Mouse (Mus musculus) intestine, embryonic 16.5 days (tissue): ENCODE results near the gene Zfp654. TPM values are rescaled to one million over a fixed set of nuclear protein-coding genes. Genes with fewer than 3 reads are reported as not detected.

Source experiments
- ATAC-seq: fragments of 200-750 bp; cut with Nextera tagmentation; 2 replicates; pipeline ENCODE4 v1.8.0; 2017; ENCODE audit warnings: moderate TSS enrichment, moderate library complexity
- H3K27ac ChIP-seq: fragments of 300-500 bp; sonication (generic); 2 replicates; pipeline ENCODE4 v1.5.1; 2014; ENCODE audit warnings: mild to moderate bottlenecking, low read length
- H3K27me3 ChIP-seq: fragments of 300-500 bp; sonication (generic); replicated peaks from 2 replicates; pipeline ENCODE4 v1.6.1; 2014; ENCODE audit warnings: low read length, control low read depth, mixed read lengths; ENCODE audit not compliant: control insufficient read depth, insufficient read depth
- H3K36me3 ChIP-seq: fragments of 300-500 bp; sonication (generic); 2 replicates; pipeline ENCODE4 v1.6.1; 2014; ENCODE audit warnings: low read length, control low read depth; ENCODE audit not compliant: control insufficient read depth, insufficient read depth
- H3K4me1 ChIP-seq: fragments of 300-500 bp; sonication (generic); 2 replicates; pipeline ENCODE4 v1.6.1; 2014; ENCODE audit warnings: low read length, control low read depth, mixed read lengths; ENCODE audit not compliant: control insufficient read depth, insufficient read depth
- H3K4me2 ChIP-seq: fragments of 300-500 bp; sonication (generic); 2 replicates; pipeline ENCODE4 v1.6.1; 2014; ENCODE audit warnings: low read depth, low read length, control low read depth
- H3K4me3 ChIP-seq: fragments of 300-500 bp; sonication (generic); 2 replicates; pipeline ENCODE4 v1.5.1; 2014; ENCODE audit warnings: mild to moderate bottlenecking, low read length
- H3K9ac ChIP-seq: fragments of 300-500 bp; sonication (generic); 2 replicates; pipeline ENCODE4 v1.6.1; 2014; ENCODE audit warnings: low read depth, low read length
- H3K9me3 ChIP-seq: fragments of 300-500 bp; sonication (generic); 2 replicates; pipeline ENCODE4 v1.6.1; 2016; ENCODE audit warnings: low read length, control low read depth; ENCODE audit not compliant: control insufficient read depth
- WGBS: fragments of 180-500 bp; shearing (Covaris S2); extraction: QIAGEN DNeasy Blood & Tissue Kit; methylation state at CpG from one replicate; pipeline ENCODE4 v1.1.7; 2014; 5-methylcytosine and 5-hydroxymethylcytosine counted together
- polyA plus RNA-seq: library from polyadenylated mRNA; unstranded; fragments of >200 nt; fragmentation: Nextera tagmentation; extraction: Ambion mirVana; gene quantifications from 2 replicates; pipeline ENCODE4 v1.2.1, GENCODE M21; 2015

Zfp654 gene
- polyA plus RNA-seq, 1 experiment from 2014 or later = 3.7 TPM

- Histone ChIP-seq H3K4me3 (no peak overlapping the region), H3K4me1 (peaks cover 4% of the 10 kb centered on the region), H3K27me3 (no peaks in the 10 kb centered on the region), H3K4me2 (no peak overlapping the region), H3K36me3 (no peaks in the 10 kb centered on the region), H3K9ac (no peak overlapping the region), H3K9me3 (no peaks in the 10 kb centered on the region), H3K27ac (no peak overlapping the region)
- ATAC-seq = peak; percentile 62
- WGBS = 37% methylated on average over 5 of the region's 5 CpGs
These were observed 28.3 kb upstream of the Zfp654 start for GRCm38 (mm10) chr16:64879735-64880134.

- Histone ChIP-seq H3K9ac (no peak overlapping the region), H3K4me3 (no peak overlapping the region), H3K4me1 (no peaks in the 10 kb centered on the region), H3K27ac (no peak overlapping the region), H3K36me3 (no peaks in the 10 kb centered on the region), H3K9me3 (no peaks in the 10 kb centered on the region), H3K4me2 (no peak overlapping the region), H3K27me3 (no peaks in the 10 kb centered on the region)
- ATAC-seq = no peak
- WGBS = 80% methylated on average over 3 of the region's 3 CpGs
These were observed 27.2 kb upstream of the Zfp654 start for GRCm38 (mm10) chr16:64878611-64879132.

GRCm38 (mm10) chr16:64877314-64877713, 25.9 kb upstream of the Zfp654 start:
- no peaks in the 10 kb centered on the region for H3K27me3 ChIP-seq
- WGBS = 83% methylated on average over 3 of the region's 3 CpGs
- H3K4me3 ChIP-seq = no peak overlapping the region
- no peaks in the 10 kb centered on the region for H3K9me3 ChIP-seq
- no peak overlapping the region for H3K4me2 ChIP-seq
- ATAC-seq = no peak
- no peak overlapping the region for H3K27ac ChIP-seq
- H3K4me1 ChIP-seq = no peaks in the 10 kb centered on the region
- H3K36me3 ChIP-seq = no peaks in the 10 kb centered on the region
- H3K9ac ChIP-seq = no peak overlapping the region

GRCm38 (mm10) chr16:64876631-64877265, 25.3 kb upstream of the Zfp654 start:
- Histone ChIP-seq H3K27me3 (no peaks in the 10 kb centered on the region), H3K9me3 (no peaks in the 10 kb centered on the region), H3K9ac (no peak overlapping the region), H3K4me1 (no peaks in the 10 kb centered on the region), H3K27ac (no peak overlapping the region), H3K4me3 (no peak overlapping the region), H3K36me3 (no peaks in the 10 kb centered on the region), H3K4me2 (no peak overlapping the region)
- WGBS = 78% methylated on average over 4 of the region's 4 CpGs
- ATAC-seq = no peak

GRCm38 (mm10) chr16:64875822-64876221, 24.4 kb upstream of the Zfp654 start:
- H3K9me3 ChIP-seq = no peaks in the 10 kb centered on the region
- ATAC-seq = no peak
- no peaks in the 10 kb centered on the region for H3K36me3 ChIP-seq
- WGBS = 88% methylated on average over 1 of the region's 1 CpGs
- H3K4me1 ChIP-seq = no peaks in the 10 kb centered on the region
- no peaks in the 10 kb centered on the region for H3K27me3 ChIP-seq
- no peak overlapping the region for H3K9ac ChIP-seq
- no peak overlapping the region for H3K4me3 ChIP-seq
- no peak overlapping the region for H3K27ac ChIP-seq
- H3K4me2 ChIP-seq = no peak overlapping the region

GRCm38 (mm10) chr16:64875384-64875783, 23.9 kb upstream of the Zfp654 start:
- H3K36me3 ChIP-seq = no peaks in the 10 kb centered on the region
- no peak for ATAC-seq
- no peaks in the 10 kb centered on the region for H3K9me3 ChIP-seq
- H3K4me1 ChIP-seq = no peaks in the 10 kb centered on the region
- no peak overlapping the region for H3K4me3 ChIP-seq
- H3K4me2 ChIP-seq = no peak overlapping the region
- H3K9ac ChIP-seq = no peak overlapping the region
- 95% methylated on average over 10 of the region's 10 CpGs for WGBS
- H3K27ac ChIP-seq = no peak overlapping the region
- no peaks in the 10 kb centered on the region for H3K27me3 ChIP-seq

- peak overlapping the region; percentile 93 for H3K27ac ChIP-seq
- H3K9ac ChIP-seq = peak overlapping the region; percentile 79
- no peaks in the 10 kb centered on the region for H3K36me3 ChIP-seq
- 2% methylated on average over 29 of the region's 29 CpGs for WGBS
- no peaks in the 10 kb centered on the region for H3K27me3 ChIP-seq
- H3K4me1 ChIP-seq = no peaks in the 10 kb centered on the region
- H3K4me3 ChIP-seq = peak overlapping the region; percentile 78
- peak overlapping the region; percentile 71 for H3K4me2 ChIP-seq
- no peaks in the 10 kb centered on the region for H3K9me3 ChIP-seq
- peak; percentile 99 for ATAC-seq
These were observed 22.2 kb upstream of the Zfp654 start for GRCm38 (mm10) chr16:64873416-64874305.

- Histone ChIP-seq H3K9me3 (no peaks in the 10 kb centered on the region), H3K27ac (no peak overlapping the region), H3K4me1 (no peaks in the 10 kb centered on the region), H3K4me3 (peak overlapping the region; percentile 35), H3K36me3 (no peaks in the 10 kb centered on the region), H3K9ac (no peak overlapping the region), H3K4me2 (peak overlapping the region; percentile 58), H3K27me3 (no peaks in the 10 kb centered on the region)
- 6% methylated on average over 7 of the region's 7 CpGs for WGBS
- ATAC-seq = no peak
These were observed 21.4 kb upstream of the Zfp654 start for GRCm38 (mm10) chr16:64872841-64873240.

- Histone ChIP-seq H3K4me3 (no peak overlapping the region), H3K9me3 (no peaks in the 10 kb centered on the region), H3K27ac (no peak overlapping the region), H3K4me1 (no peaks in the 10 kb centered on the region), H3K4me2 (no peak overlapping the region), H3K36me3 (no peaks in the 10 kb centered on the region), H3K9ac (no peak overlapping the region), H3K27me3 (no peaks in the 10 kb centered on the region)
- 36% methylated on average over 3 of the region's 3 CpGs for WGBS
- ATAC-seq = no peak
These were observed 20.8 kb upstream of the Zfp654 start for GRCm38 (mm10) chr16:64872296-64872695.
